Mouse (Mus musculus) kidney, postnatal 0 days (tissue): ENCODE results near the gene Lats1. TPM values are rescaled to one million over a fixed set of nuclear protein-coding genes. Genes with fewer than 3 reads are reported as not detected.

ENCODE experiments used
- ATAC-seq: fragments of 200-750 bp; cut with Nextera tagmentation; replicated peaks from 2 replicates; pipeline ENCODE4 v1.8.0; 2017; ENCODE audit warnings: low read depth, moderate number of reproducible peaks, moderate TSS enrichment, moderate library complexity; ENCODE audit not compliant: low FRiP score
- DNase-seq: peaks from one replicate; pipeline ENCODE4 v3.0.0-alpha.2; 2016; ENCODE audit warnings: low spot score
- H3K27ac ChIP-seq: fragments of 300-500 bp; sonication (generic); 2 replicates; pipeline ENCODE4 v1.5.1; 2014; ENCODE audit warnings: mild to moderate bottlenecking
- H3K27me3 ChIP-seq: fragments of 300-500 bp; sonication (generic); 2 replicates; pipeline ENCODE4 v1.6.1; 2014; ENCODE audit warnings: low read length, mixed read lengths; ENCODE audit not compliant: insufficient read depth
- H3K36me3 ChIP-seq: fragments of 300-500 bp; sonication (generic); 2 replicates; pipeline ENCODE4 v1.6.1; 2014; ENCODE audit warnings: low read length, mixed read lengths; ENCODE audit not compliant: insufficient read depth
- H3K4me1 ChIP-seq: fragments of 300-500 bp; sonication (generic); replicated peaks from 2 replicates; pipeline ENCODE4 v1.6.1; 2014; ENCODE audit warnings: antibody characterized with exemption, low read length, mixed read lengths; ENCODE audit not compliant: insufficient read depth
- H3K4me2 ChIP-seq: fragments of 300-500 bp; sonication (generic); 2 replicates; pipeline ENCODE4 v1.6.1; 2014; ENCODE audit warnings: mild to moderate bottlenecking, low read length, moderate library complexity, mixed read lengths
- H3K4me3 ChIP-seq: fragments of 300-500 bp; sonication (generic); replicated peaks from 2 replicates; pipeline ENCODE4 v1.5.1; 2014; ENCODE audit warnings: low read depth, low read length
- H3K9ac ChIP-seq: fragments of 300-500 bp; sonication (generic); 2 replicates; pipeline ENCODE4 v1.6.1; 2014; ENCODE audit warnings: low read depth, low read length
- H3K9me3 ChIP-seq: fragments of 300-500 bp; sonication (generic); replicated peaks from 2 replicates; pipeline ENCODE4 v1.6.1; 2016; ENCODE audit warnings: low read length, inconsistent platforms, mixed read lengths
- CTCF ChIP-seq: IDR thresholded peaks from 2 replicates; pipeline ENCODE4 v1.5.1; 2016; ENCODE audit warnings: antibody characterized with exemption, low read depth, mild to moderate bottlenecking, moderate library complexity
- WGBS: fragments of 180-500 bp; shearing (Covaris S2); extraction: QIAGEN DNeasy Blood & Tissue Kit; methylation state at CpG from one replicate; pipeline ENCODE4 v1.1.7; 2014; 5-methylcytosine and 5-hydroxymethylcytosine counted together
- polyA plus RNA-seq: library from polyadenylated mRNA; unstranded; fragments of >200 nt; fragmentation: Nextera tagmentation; extraction: Ambion mirVana; gene quantifications from 2 replicates; pipeline ENCODE4 v1.2.1, GENCODE M21; 2015

Gene Lats1
- polyA plus RNA-seq, 1 experiment from 2014 or later = 7.3 TPM

DNA sequence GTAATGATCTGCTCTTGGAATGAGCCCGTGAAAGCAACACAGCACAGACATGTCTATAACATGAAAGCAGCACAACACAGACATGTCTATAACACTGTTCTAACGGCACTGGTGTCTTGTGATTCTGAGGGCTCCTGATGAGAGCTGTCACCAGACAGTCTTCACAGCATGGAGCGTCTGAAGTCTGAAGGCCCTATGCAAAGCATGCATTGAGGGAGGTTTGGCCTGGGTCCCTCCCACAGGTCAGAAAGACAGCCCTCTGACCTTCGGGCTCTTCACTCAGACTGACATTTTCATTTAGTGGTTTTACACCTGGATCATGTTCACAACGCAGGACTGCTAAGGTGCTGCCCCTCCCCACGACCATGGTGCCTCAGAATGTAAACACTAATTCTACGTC is 34.0 kb downstream of the Lats1 start:
- H3K9me3 ChIP-seq = no peaks in the 10 kb centered on the region
- peaks cover 38% of the 10 kb centered on the region for H3K36me3 ChIP-seq
- no peaks in the 10 kb centered on the region for H3K27me3 ChIP-seq
- no peak overlapping the region for H3K4me2 ChIP-seq
- H3K27ac ChIP-seq = no peak overlapping the region
- no peak for TF ChIP-seq CTCF
- 48% methylated on average over 7 of the region's 7 CpGs for WGBS
- ATAC-seq (no peak), DNase-seq (no peak)
- H3K9ac ChIP-seq = no peak overlapping the region
- H3K4me3 ChIP-seq = no peak overlapping the region
- H3K4me1 ChIP-seq = no peaks in the 10 kb centered on the region

DNA sequence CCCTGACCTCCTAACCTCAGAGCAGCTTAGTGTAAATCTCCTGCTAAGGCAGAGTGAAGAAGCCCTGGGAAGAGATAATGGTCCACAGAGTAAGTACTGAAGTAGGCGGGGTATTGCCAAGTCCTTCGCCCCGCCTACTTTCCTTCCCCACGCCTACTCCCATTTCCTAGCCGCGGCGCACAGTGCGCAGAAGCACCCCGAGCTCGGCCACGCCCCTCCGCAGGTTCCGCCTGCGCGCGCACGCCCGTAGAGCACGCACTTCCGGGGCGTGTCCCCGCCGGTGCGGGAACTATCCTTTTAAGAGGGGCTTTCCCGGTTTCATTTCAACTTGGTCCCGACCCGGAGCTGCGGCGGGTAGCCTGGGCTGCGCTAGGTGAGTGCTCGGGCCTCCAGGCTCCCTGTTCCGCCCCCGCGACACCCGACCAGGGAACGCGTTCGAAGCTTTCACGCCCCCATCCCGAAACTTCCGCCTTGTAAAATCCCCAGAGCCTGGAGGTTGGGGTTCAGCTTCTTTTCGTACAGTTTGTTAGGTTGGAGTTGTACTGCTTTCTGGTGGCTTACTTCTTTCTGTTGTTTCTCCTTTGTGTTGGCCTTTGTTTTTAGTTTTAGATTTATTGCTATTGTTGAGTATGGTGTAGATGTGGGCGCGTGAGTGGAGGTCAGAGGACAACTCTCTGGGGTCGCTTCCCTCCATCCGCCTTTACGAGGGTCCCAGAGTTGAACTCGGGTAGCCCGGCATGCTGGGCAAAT is 44.9 kb downstream of the Lats1 start, which contains the start of gene Katna1:
Gene Katna1, plus strand, starts transcription at position 250 of the 750 bp plus-strand sequence.
- ATAC-seq (peak; percentile 99), DNase-seq (peak; percentile 99)
- Histone ChIP-seq H3K4me1 (peaks cover 3% of the 10 kb centered on the region; the same call in 1 of the 2 replicates), H3K4me2 (peak within 1 kb of the TSS; percentile 55), H3K27ac (peak within 1 kb of the TSS; percentile 68; the same call in 1 of the 2 replicates), H3K36me3 (no peaks in the 10 kb centered on the region), H3K27me3 (no peaks in the 10 kb centered on the region), H3K9me3 (no peaks in the 10 kb centered on the region), H3K4me3 (peak within 1 kb of the TSS; percentile 75), H3K9ac (peak within 1 kb of the TSS; percentile 70)
- TF ChIP-seq CTCF = no peak
- WGBS = under 1% methylated on average over 49 of the region's 49 CpGs

DNA sequence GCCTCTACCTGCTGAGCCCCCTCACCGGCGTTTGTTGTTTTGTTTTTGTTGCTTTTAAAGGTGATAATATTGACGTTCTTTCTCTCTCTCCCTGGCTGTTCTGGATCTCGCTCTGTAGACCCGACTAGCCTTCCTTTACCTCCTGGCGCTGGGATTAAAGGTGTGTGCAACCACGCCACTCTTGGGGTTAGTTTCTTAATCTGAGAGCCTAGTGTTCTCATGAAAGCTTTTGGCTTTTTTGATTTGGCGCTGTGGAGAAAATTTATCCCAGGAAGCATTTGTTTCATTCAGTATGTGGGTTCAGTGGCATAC is 45.4 kb downstream of the Lats1 start:
- Histone ChIP-seq H3K36me3 (no peaks in the 10 kb centered on the region), H3K4me2 (peak overlapping the region; percentile 55), H3K27me3 (no peaks in the 10 kb centered on the region), H3K27ac (peak overlapping the region; percentile 68; the same call in 1 of the 2 replicates), H3K4me1 (peaks cover 3% of the 10 kb centered on the region; the same call in 1 of the 2 replicates), H3K9me3 (no peaks in the 10 kb centered on the region), H3K9ac (peak overlapping the region; percentile 70), H3K4me3 (peak overlapping the region; percentile 75)
- ATAC-seq (no peak), DNase-seq (no peak)
- no peak for TF ChIP-seq CTCF
- WGBS = 0% methylated on average over 8 of the region's 8 CpGs

DNA sequence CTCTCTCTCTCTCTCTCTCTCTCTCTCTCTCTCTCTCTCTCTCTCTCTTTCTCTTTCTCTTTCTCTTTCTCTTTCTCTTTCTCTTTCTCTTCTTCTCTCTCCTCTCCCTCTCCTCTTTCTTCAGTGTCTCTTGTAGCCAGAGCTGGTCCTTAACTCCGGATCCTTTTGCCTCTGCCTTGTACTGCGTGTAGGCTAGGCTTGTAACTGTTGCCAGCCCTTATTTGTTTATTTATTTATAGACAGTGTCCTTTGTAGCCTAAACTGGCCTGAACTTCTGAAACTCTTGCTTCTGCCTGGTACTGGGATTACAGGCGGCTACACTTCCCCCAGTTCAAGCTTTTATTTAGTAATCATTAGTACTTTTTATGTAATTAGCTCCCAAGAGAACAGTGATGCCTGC is 46.0 kb downstream of the Lats1 start:
- WGBS = 16% methylated on average over 3 of the region's 3 CpGs
- Histone ChIP-seq H3K4me2 (peak overlapping the region; percentile 55), H3K4me1 (peaks cover 3% of the 10 kb centered on the region; the same call in 1 of the 2 replicates), H3K9me3 (no peaks in the 10 kb centered on the region), H3K36me3 (no peaks in the 10 kb centered on the region), H3K27me3 (no peaks in the 10 kb centered on the region), H3K27ac (no peak overlapping the region), H3K4me3 (peak overlapping the region; percentile 75), H3K9ac (peak overlapping the region; percentile 42; the same call in 1 of the 2 replicates)
- DNase-seq (peak; percentile 21), ATAC-seq (no peak)
- no peak for TF ChIP-seq CTCF

DNA sequence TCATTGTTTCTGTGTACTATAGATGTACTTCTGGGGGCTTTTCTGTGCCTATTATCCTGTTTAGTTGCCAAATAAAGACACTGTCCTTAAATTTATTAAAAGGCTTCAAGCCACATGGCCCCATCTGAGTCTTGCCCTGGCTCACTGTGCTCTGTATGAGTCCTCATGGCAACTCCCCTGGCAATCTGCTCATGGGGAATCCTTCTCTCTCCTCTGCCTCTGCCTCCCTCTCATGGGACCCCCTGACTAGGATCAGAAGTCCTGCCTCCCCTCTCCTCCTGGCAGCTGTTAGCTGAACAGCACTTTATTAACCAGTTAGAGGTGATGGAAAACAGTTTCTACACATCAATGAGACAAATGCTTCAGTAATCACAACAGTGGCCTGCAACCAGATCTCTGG is 50.6 kb downstream of the Lats1 start:
- Histone ChIP-seq H3K27ac (no peak overlapping the region), H3K4me2 (no peak overlapping the region), H3K27me3 (no peaks in the 10 kb centered on the region), H3K36me3 (no peaks in the 10 kb centered on the region), H3K9me3 (no peaks in the 10 kb centered on the region), H3K9ac (no peak overlapping the region), H3K4me3 (no peak overlapping the region), H3K4me1 (peaks cover 3% of the 10 kb centered on the region; the same call in 1 of the 2 replicates)
- DNase-seq = no peak
- ATAC-seq = no peak
- no peak for TF ChIP-seq CTCF

DNA sequence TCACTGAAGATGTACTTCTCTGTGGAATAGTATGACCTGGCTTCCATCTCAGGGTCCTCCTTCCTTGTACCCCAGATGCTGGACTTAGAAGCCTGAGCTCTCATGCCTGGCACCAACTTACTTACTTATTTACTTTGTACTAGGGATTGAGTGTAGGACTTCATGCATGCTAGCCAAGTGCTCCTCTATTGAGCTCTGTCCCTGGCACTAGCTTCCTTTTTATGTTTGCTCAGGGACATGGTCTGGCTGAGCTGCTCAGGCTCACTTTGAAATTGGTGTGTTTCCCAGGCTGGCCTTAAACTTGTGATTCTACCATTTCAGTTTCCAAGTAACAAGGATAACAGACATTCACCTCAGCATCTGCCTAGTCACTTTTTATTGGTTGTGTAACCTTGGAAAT is 56.1 kb downstream of the Lats1 start:
- no peaks in the 10 kb centered on the region for H3K9me3 ChIP-seq
- no peaks in the 10 kb centered on the region for H3K27me3 ChIP-seq
- H3K27ac ChIP-seq = no peak overlapping the region
- ATAC-seq (no peak), DNase-seq (no peak)
- TF ChIP-seq CTCF = no peak
- no peak overlapping the region for H3K4me2 ChIP-seq
- H3K4me3 ChIP-seq = no peak overlapping the region
- H3K4me1 ChIP-seq = 0 out of 2 replicates have a peak, but pooled peaks cover 4% of the 10 kb centered on the region
- 0 out of 2 replicates have a peak, but pooled peaks cover 2% of the 10 kb centered on the region for H3K36me3 ChIP-seq
- no peak overlapping the region for H3K9ac ChIP-seq
